Mouse (Mus musculus) testis, adult 2 months (tissue): ENCODE data around the gene Olfr96. TPM values are rescaled to one million over a fixed set of nuclear protein-coding genes. Genes with fewer than 3 reads are reported as not detected.
"Not testable (repeated sequence)": the region's sequence is repeated elsewhere in the genome, so short reads cannot be mapped to it uniquely, and the experiment has no call there.

Source experiments
- H3K27ac ChIP-seq: fragments of 200-500 bp; 2 replicates; pipeline ENCODE4 v1.5.1; 2012; ENCODE audit warnings: low read depth, low read length; ENCODE audit not compliant: control insufficient read depth, insufficient read depth
- H3K27me3 ChIP-seq: fragments of 200-500 bp; 2 replicates; pipeline ENCODE4 v1.6.1; 2012; ENCODE audit warnings: mild to moderate bottlenecking, low read length, moderate library complexity; ENCODE audit not compliant: control insufficient read depth, insufficient read depth
- H3K36me3 ChIP-seq: fragments of 200-500 bp; 2 replicates; pipeline ENCODE4 v1.6.1; 2012; ENCODE audit warnings: mild to moderate bottlenecking, low read length; ENCODE audit not compliant: control insufficient read depth, insufficient read depth
- H3K4me1 ChIP-seq: fragments of 200-500 bp; 2 replicates; pipeline ENCODE4 v1.6.1; 2012; ENCODE audit warnings: low read length; ENCODE audit not compliant: control insufficient read depth, insufficient read depth
- H3K4me3 ChIP-seq: fragments of 200-500 bp; 2 replicates; pipeline ENCODE4 v1.5.1; 2012; ENCODE audit warnings: low read depth, mild to moderate bottlenecking, low read length, moderate library complexity, mixed read lengths; ENCODE audit not compliant: control insufficient read depth
- CTCF ChIP-seq: fragments of 200-500 bp; IDR thresholded peaks from 2 replicates; pipeline ENCODE4 v1.5.1; 2012; ENCODE audit warnings: low read depth, mild to moderate bottlenecking, inconsistent platforms, low read length, moderate library complexity; ENCODE audit not compliant: control insufficient read depth, insufficient read depth, insufficient replicate concordance
- POLR2A ChIP-seq: fragments of 200-500 bp; IDR thresholded peaks from 2 replicates; pipeline ENCODE4 v1.6.1; 2012; ENCODE audit warnings: low read depth, mild to moderate bottlenecking, inconsistent platforms, low read length, moderate library complexity; ENCODE audit not compliant: control insufficient read depth
- polyA plus RNA-seq: library from polyadenylated mRNA; depleted of rRNA; stranded (reverse); fragments of >200 nt; gene quantifications from 2 replicates; pipeline ENCODE4 v1.2.3, GENCODE M21; 2012

The Olfr96 gene
- polyA plus RNA-seq, 1 experiment, result not detected

DNA sequence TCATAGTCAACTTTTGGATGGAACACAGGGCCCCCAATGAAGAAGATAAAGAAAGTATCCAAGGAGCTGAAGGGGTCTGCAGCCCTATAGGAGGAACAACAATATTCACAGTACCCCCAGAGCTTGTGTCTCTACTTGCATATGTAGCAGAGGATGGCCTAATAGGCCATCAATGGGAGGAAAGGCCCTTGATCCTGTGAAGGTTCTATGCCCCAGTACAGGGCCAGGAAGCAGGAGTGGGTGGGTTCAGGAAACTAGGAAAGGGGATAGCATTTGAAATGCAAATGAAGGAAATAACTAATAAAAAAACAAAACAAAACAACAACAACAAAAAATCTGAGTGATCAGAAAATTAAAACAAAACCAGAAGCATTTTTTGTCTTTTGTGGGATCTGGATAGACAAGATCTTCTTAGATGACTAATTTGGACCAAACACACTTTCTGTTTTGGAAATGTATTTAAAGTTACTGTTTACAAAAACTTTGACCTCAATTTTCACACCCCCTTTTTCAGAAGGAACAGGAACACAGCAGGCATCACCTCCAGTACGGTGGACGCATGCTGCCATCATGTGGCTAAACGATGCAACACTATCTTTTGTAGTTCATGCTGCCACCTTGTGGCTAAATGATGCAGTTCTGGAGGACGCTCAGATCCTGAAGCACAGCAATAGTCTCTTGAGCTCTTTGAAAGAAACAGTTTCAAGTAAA lies 16.6 kb upstream of the Olfr96 start:
- H3K27ac ChIP-seq, result no peak overlapping the region
- no peaks in the 10 kb centered on the region for H3K36me3 ChIP-seq
- no peak for TF ChIP-seq POLR2A
- peak; percentile 91; the same call in 1 of the 2 replicates for TF ChIP-seq CTCF
- no peaks in the 10 kb centered on the region for H3K4me1 ChIP-seq
- H3K27me3 ChIP-seq, result no peaks in the 10 kb centered on the region
- H3K4me3 ChIP-seq, result no peak overlapping the region

DNA sequence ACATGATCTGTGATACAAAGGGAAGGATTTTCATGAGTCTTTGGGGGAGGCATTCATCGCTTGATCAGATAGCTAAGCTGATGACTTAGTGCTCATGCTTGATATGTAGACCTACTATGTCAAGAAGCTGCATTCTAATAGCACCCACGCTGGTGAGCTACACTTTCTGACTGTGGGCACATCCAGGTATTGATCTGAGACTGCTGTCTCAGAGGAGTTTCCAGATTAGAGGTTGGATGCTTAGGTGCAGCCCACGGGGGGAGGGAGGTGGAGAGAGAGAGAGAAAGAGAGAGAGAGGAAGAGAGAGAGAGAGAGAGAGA lies 16.1 kb upstream of the Olfr96 start:
- Histone ChIP-seq H3K27ac (no peak overlapping the region), H3K36me3 (no peaks in the 10 kb centered on the region)
- no peak for TF ChIP-seq POLR2A
- no peak for TF ChIP-seq CTCF

DNA sequence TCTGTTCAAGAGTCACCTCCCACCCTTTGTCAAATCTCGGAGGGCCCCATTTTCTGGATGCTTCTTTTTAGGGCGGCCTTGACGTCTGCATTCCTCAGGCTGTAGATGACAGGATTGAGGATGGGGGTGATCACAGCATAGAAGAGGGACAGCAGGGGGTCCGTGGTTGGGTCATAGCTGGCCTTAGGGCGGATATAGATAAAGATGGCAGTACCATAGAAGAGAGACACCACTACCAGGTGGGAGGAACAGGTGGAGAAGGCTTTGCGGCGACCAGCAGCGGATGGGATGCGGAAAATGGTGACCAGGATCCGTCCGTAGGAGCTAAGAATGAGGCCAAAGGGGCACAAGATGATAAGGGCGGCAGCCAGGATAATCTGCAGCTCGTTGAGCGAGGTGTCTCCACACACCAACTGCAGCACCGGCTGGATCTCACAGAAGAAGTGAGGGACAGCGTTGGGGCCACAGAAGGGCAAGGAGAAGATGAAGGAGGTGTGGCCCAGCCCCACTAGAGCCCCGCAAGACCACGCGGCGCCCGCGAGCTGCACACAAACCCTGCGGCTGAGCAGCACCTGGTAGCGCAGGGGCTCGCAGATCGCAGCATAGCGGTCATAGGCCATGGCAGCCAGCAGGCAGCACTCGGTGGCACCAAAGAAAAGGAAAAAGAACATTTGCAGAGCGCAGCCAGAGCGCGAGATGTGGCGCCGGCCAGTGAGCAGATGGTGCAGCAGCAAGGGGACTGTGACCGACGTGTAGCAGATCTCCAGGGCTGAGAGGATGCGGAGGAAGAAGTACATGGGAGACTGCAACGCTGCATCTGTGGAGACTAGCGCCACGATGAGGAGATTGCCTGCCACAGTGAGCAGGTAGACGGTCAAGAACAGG lies 8.8 kb upstream of the Olfr96 start:
- TF ChIP-seq CTCF (no peak), POLR2A (no peak)
- no peaks in the 10 kb centered on the region for H3K27me3 ChIP-seq
- no peak overlapping the region for H3K27ac ChIP-seq
- H3K36me3 ChIP-seq, result no peaks in the 10 kb centered on the region
- H3K4me3 ChIP-seq, result peak overlapping the region; percentile 6
- H3K4me1 ChIP-seq, result peaks cover 3% of the 10 kb centered on the region; the same call in 1 of the 2 replicates

More for the DNA sequence above, 16.1 kb upstream of the Olfr96 start:
- no peak overlapping the region for H3K4me3 ChIP-seq
- no peaks in the 10 kb centered on the region for H3K4me1 ChIP-seq
- no peaks in the 10 kb centered on the region for H3K27me3 ChIP-seq

DNA sequence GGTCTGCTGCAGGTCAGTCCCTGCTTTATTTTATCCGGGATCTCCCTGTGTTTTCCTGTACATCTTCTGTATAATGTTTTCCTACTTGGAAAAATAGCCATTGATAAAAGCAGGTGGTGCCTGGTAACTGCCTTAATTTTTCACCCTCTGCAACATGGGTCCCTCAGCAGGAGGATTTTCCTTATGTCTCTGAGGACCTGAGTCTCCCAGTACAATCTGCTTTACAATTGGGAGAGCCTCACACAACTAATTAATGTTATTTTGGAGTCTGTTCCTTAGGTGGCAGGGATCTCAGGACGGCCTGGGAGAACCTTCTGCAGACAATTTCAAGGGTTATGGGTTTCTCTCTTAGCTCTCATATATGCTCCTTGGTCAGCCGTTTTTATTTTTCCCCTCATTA lies 6.9 kb upstream of the Olfr96 start, which contains the start of gene Olfr95:
Gene Olfr95 (minus strand): TSS at position 101 of the 400 bp plus-strand sequence.
- H3K36me3 ChIP-seq, result no peaks in the 10 kb centered on the region
- peaks cover 3% of the 10 kb centered on the region; the same call in 1 of the 2 replicates for H3K4me1 ChIP-seq
- no peak within 1 kb of the TSS for H3K4me3 ChIP-seq
- no peak for TF ChIP-seq POLR2A
- no peak for TF ChIP-seq CTCF
- no peak within 1 kb of the TSS for H3K27ac ChIP-seq
- H3K27me3 ChIP-seq, result no peaks in the 10 kb centered on the region

DNA sequence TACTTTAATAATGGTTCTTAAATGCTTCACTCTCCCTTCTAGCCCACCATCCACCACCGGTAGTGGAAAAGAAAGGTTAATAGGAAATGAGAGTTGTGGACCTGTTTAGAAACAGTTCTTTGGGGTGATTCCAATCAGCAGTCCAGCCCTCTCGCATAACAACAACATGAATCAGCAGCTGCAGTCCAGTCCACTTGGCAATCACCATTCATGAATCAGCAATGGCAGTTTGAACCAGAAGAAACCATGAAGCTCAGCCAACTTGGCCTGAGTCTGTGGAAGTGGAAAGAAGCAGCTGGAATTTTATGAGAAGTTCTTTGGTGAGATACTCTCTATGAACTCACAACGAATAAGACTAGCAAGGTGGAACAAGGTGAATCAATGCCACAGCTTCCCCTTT lies 1.5 kb upstream of the Olfr96 start:
- H3K27ac ChIP-seq, result no peak overlapping the region

DNA sequence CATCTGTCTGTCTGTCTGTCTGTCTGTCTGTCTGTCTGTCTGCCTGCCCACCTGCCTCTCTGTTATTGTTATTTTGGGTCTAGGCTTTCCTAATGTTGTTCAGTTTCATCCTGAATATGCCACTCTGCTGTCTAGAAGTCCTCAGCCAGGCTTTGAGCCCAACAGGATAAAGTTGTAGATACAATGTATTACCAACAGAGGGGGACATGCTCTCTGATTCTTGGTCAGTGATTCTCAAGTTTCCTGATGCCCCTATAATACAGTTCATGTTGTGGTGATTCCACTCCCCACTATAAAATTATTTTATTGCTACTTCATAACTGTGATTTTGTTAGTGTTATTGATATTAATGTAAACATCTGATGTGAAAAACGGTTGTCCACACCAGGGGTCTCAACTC lies 1.9 kb downstream of the Olfr96 start:
- H3K27me3 ChIP-seq, result no peaks in the 10 kb centered on the region
- H3K27ac ChIP-seq, result no peak overlapping the region
- no peaks in the 10 kb centered on the region for H3K4me1 ChIP-seq
- TF ChIP-seq POLR2A (no peak), CTCF (no peak)
- no peaks in the 10 kb centered on the region for H3K36me3 ChIP-seq
- H3K4me3 ChIP-seq, result no peak overlapping the region

More for the DNA sequence above, 1.5 kb upstream of the Olfr96 start:
- Histone ChIP-seq H3K4me1 (no peaks in the 10 kb centered on the region), H3K36me3 (no peaks in the 10 kb centered on the region), H3K4me3 (no peak overlapping the region), H3K27me3 (no peaks in the 10 kb centered on the region)
- TF ChIP-seq CTCF, result no peak
- TF ChIP-seq POLR2A, result no peak

DNA sequence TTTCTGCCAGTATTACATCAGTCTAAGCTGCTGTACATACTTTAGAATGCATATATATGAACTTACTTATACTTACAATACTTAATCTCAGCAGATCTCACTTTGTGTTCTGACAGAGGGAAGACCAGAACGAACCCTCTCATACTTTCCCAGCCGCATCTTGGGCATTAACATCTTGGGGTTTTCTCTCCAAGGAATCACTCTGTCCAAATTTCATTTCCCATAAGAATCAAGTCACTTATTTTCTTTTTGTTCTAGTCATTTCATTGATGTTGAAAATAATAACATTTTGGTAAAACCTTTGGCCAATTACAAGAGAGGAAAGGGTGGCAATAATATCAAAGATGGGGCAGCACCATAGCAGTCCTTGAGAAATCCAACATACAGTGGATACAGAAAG lies 17.3 kb downstream of the Olfr96 start, which contains the start of gene Olfr97:
Gene Olfr97 (minus strand): TSS at position 101 of the 400 bp plus-strand sequence.
- not testable (repeated sequence) for H3K4me1 ChIP-seq, H3K27ac ChIP-seq, H3K4me3 ChIP-seq, H3K27me3 ChIP-seq, H3K36me3 ChIP-seq

DNA sequence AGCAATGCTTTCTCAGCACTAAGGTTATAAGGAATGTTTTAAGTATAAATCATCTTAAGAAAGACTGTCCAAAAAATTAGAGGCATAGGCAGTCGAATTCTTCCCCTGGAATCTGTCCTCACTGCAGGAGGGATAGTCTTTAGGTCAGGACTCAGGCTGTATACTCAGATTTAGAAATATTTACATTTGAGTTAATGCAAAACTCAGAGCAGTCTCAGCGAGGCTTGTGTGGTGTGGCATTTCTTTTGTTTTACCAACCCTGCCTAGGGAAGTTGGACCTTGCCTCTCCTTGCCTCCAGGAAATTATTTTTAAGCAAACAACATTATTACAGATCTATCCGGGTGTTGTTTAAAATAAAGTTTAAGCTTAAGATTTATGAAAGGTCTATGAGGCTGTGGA lies 22.3 kb downstream of the Olfr96 start:
- H3K4me1 ChIP-seq, result peaks cover 3% of the 10 kb centered on the region; the same call in 1 of the 2 replicates
- TF ChIP-seq CTCF (no peak), POLR2A (no peak)
- no peak overlapping the region for H3K27ac ChIP-seq
- no peaks in the 10 kb centered on the region for H3K36me3 ChIP-seq
- no peak overlapping the region for H3K4me3 ChIP-seq
- no peaks in the 10 kb centered on the region for H3K27me3 ChIP-seq
